Mouse (Mus musculus) bone marrow, adult 2 months (tissue): ENCODE measurements at regions not wholly inside any gene's neighbourhood (a gene's known extent, or its start where the extent isn't known, plus 50 kb on each side); places are given as distances from the start of the nearest gene placed in this dataset.

Experiments
- CTCF ChIP-seq: fragments of 200-500 bp; IDR thresholded peaks from 2 replicates; pipeline ENCODE4 v1.5.1; 2011; ENCODE audit warnings: low read length, control low read depth; ENCODE audit not compliant: control insufficient read depth, insufficient read depth
- POLR2A ChIP-seq: fragments of 200-500 bp; IDR thresholded peaks from 2 replicates; pipeline ENCODE4 v1.6.1; 2011; ENCODE audit warnings: low read depth, mild to moderate bottlenecking, control low read depth, low read length, borderline replicate concordance; ENCODE audit not compliant: control insufficient read depth

- TF ChIP-seq CTCF (no peak), POLR2A (no peak)
Observed at GRCm38 (mm10) chr3:80070726-80071125, 186.4 kb downstream of the Fam198b start.
